Mouse (Mus musculus): Measurements from ENCODE around the gene Acot1. TPM values are rescaled to one million over a fixed set of nuclear protein-coding genes. Genes with fewer than 3 reads are reported as not detected.
"Not testable (repeated sequence)": the region's sequence is repeated elsewhere in the genome, so short reads cannot be mapped to it uniquely, and the experiment has no call there.

The Acot1 gene
- total RNA-seq, 2 experiments from 2014 or later = 4.4 TPM; not detected in 1

DNA sequence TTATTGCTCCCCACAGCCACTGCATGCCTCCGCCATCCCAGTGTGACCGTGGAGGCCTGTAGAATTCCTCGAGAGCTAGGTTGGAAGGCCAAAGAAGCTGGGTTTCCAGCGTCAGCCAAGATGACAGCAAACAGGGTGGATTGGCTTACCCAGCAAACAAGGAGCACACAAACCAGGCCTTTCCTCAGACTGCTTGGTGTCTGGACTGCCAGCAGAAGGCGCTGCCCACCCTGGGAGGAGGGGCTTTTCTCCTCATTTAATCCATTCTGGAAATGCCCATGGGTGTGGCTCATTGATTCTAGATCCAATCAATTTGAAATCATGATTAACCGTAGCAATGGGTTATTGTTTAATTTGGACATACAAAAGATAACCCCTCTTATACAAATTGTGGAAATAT is 3.8 kb downstream of the Acot1 start:
- ATAC-seq (replicated peaks; ENCODE audit: low FRiP score, low TSS enrichment, poor library complexity, severe bottlenecking) = no peak

DNA sequence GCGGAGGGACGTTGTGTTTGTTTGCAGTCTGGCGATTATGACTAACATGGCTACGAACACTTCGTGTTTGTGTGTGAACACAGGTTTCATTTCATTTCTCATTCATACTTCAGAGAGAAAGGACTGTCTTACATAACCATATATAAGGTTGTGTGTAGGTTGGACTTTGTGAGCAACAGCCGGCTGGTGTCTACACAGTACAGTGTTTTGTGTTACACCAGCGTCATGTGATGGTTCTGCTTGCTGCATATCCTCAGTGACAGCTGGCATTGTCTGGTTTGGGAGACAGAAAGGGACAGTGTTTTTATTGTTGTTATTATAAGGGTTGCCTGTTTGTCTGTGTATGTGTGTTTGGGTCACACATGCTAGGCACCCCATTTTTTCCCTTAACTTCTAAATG is 4.4 kb downstream of the Acot1 start:
- ATAC-seq (replicated peaks; ENCODE audit: low FRiP score, low TSS enrichment, poor library complexity, severe bottlenecking) = no peak

GRCm38 (mm10) chr12:84020528-84020927 is 11.2 kb downstream of the Acot1 start:
- ATAC-seq (replicated peaks; ENCODE audit: low FRiP score, low TSS enrichment, poor library complexity, severe bottlenecking) = peak; percentile 87

DNA sequence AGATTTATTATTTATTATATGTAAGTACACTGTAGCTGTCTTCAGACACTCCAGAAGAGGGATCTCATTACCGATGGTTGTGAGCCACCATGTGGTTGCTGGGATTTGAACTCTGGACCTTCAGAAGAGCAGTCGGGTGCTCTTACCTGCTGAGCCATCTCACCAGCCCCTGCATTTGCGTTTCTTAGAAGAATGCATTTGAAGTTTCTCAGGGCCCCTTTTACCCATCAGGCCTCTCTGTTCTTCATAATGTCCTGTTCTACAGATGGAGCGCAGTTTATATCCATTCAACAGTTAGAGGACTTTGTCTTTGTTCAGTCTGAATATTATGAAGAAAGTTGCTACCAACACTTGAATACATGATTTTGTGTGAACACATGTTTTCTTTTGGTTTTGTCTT is 13.0 kb downstream of the Acot1 start:
- not testable (repeated sequence) for ATAC-seq (replicated peaks; ENCODE audit: low FRiP score, low TSS enrichment, poor library complexity, severe bottlenecking)

DNA sequence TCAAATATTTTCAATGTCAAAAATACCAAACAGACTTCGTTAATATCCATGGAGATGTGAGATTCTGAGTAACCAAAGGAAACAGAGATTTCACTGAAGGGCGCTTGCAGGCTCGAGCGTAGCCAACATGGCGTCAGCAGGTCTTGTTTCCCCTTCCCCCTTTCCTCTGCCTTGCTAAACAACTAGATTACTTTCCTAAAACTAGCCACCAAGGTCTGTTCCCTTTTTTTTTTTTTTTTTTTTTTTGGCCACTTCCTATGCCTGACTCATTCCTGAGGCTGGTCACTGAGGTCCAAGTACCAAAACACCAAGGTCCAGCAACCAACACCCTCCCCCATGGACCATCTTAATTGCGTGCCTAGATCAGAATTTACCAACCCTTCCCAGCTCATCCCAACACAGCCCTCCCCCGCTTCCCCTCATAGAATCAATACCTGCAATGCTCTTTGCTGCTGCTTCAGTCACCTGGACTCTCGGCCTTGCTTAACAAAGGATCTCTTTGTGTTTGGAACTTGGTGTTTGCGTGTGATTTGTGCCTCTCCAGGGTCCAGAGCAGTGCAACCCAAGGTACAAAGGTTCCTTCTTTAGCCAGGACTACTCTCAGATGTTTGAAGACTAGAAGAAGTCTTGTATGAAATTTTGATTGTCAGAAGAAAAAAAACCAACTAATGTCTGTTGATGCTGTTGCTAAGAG is 13.9 kb downstream of the Acot1 start:
- no peak for ATAC-seq (replicated peaks; ENCODE audit: low FRiP score, low TSS enrichment, poor library complexity, severe bottlenecking)

GRCm38 (mm10) chr12:84025888-84026287 is 16.6 kb downstream of the Acot1 start:
- no peak for ATAC-seq (replicated peaks; ENCODE audit: low FRiP score, low TSS enrichment, poor library complexity, severe bottlenecking)

- not testable (repeated sequence) for ATAC-seq (replicated peaks; ENCODE audit: low FRiP score, low TSS enrichment, poor library complexity, severe bottlenecking)
Observed at GRCm38 (mm10) chr12:84028328-84028727, 19.0 kb downstream of the Acot1 start.

DNA sequence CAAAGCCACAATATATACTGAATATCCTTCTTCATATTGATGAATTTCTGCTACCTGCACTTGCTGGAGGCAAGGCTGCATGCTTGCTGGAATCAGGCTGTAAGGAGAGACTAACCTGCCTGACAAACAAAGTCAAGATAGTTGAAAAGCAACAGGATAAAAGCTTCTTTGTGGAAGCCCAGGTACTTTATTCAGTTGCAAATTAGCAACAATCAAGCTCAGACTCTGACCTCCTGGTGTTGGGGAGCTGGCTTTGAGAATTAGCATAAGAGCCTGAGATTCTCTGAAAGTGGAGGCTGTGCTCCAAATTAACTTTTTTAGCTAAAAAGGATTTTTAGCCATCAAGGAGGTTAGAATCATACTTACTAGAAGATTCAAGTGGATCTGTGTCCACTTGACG is 19.8 kb downstream of the Acot1 start:
- ATAC-seq (replicated peaks; ENCODE audit: low FRiP score, low TSS enrichment, poor library complexity, severe bottlenecking) = not testable (repeated sequence)

- ATAC-seq (replicated peaks; ENCODE audit: low FRiP score, low TSS enrichment, poor library complexity, severe bottlenecking) = peak; percentile 93
Observed at GRCm38 (mm10) chr12:84030659-84031332, 21.5 kb downstream of the Acot1 start.

GRCm38 (mm10) chr12:84032854-84033253 is 23.6 kb downstream of the Acot1 start:
- ATAC-seq (replicated peaks; ENCODE audit: low FRiP score, low TSS enrichment, poor library complexity, severe bottlenecking) = no peak

- ATAC-seq (replicated peaks; ENCODE audit: low FRiP score, low TSS enrichment, poor library complexity, severe bottlenecking) = not testable (repeated sequence)
Observed at GRCm38 (mm10) chr12:84033302-84033701, 24.0 kb downstream of the Acot1 start.

GRCm38 (mm10) chr12:84034108-84034507 is 24.8 kb downstream of the Acot1 start:
- peak; percentile 42; the same call in 1 of the 2 replicates for ATAC-seq (replicated peaks; ENCODE audit: low FRiP score, low TSS enrichment, poor library complexity, severe bottlenecking)

- ATAC-seq (replicated peaks; ENCODE audit: low FRiP score, low TSS enrichment, poor library complexity, severe bottlenecking) = peak; percentile 37; the same call in 1 of the 2 replicates
Observed at GRCm38 (mm10) chr12:84038241-84038640, 29.0 kb downstream of the Acot1 start, which contains the start of gene Acot4. TSS of gene Acot4 (plus strand) at chr12:84038379.

DNA sequence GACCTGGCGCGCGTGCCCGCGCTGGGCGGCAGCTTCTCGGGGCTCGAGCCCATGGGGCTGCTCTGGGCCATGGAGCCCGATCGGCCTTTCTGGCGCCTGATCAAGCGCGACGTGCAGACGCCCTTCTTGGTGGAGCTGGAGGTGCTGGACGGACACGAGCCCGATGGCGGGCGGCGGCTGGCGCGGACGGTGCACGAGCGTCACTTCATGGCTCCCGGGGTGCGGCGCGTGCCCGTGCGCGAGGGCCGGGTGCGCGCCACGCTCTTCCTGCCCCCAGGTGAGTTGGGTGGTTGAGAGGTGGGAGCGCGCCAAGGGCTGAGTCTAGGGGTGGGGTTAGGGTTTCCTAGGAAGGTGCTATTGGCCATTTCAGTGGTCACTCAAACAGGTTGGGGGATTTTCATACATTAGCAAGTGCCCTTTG is 29.4 kb downstream of the Acot1 start, which contains the start of gene Gm49366:
TSS of gene Gm49366 (plus strand) at position 245 of the 421 bp plus-strand sequence.
- ATAC-seq (replicated peaks; ENCODE audit: low FRiP score, low TSS enrichment, poor library complexity, severe bottlenecking) = not testable (repeated sequence)

DNA sequence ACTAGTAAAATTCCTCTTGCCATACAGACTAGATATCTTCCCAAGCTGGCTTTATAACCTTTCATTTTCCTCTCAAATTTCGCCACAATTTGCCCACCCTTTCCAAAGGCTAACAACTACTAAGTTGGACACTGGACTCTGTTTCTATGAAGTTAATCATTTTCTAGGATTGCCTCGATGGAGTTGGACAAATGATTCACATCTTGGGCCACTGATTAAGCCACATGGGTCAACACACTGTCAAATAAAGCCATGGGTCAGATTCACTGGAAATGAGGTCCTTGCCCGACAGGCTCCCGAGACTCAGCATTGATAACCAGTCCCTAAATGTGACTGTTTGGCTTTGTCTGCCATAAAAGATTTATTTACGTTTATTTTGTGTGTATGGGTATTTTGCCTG is 33.0 kb downstream of the Acot1 start:
- ATAC-seq (replicated peaks; ENCODE audit: low FRiP score, low TSS enrichment, poor library complexity, severe bottlenecking) = no peak

DNA sequence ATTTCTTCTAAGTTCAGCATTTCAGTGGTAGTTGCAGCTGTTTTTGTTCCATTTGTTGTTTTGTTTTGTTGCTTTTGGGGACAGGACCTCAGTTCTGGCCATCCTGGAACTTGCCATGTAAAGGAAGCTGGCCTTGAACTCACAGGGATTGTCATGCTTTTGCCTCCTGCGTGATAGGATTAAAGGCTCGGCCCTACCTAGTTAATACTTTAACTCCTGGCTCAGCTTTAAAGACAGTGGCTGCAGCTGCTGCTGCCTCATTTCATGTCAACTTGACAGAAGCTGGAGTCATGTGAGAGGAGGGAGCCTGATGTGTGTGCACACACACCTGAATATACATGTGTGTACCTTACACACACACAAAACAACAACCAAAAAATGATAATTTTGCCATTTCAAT is 34.8 kb downstream of the Acot1 start:
- no peak for ATAC-seq (replicated peaks; ENCODE audit: low FRiP score, low TSS enrichment, poor library complexity, severe bottlenecking)

GRCm38 (mm10) chr12:84046906-84047305 is 37.6 kb downstream of the Acot1 start:
- ATAC-seq (replicated peaks; ENCODE audit: low FRiP score, low TSS enrichment, poor library complexity, severe bottlenecking) = no peak

GRCm38 (mm10) chr12:84050744-84051143 is 41.5 kb downstream of the Acot1 start:
- ATAC-seq (replicated peaks; ENCODE audit: low FRiP score, low TSS enrichment, poor library complexity, severe bottlenecking) = not testable (repeated sequence)

DNA sequence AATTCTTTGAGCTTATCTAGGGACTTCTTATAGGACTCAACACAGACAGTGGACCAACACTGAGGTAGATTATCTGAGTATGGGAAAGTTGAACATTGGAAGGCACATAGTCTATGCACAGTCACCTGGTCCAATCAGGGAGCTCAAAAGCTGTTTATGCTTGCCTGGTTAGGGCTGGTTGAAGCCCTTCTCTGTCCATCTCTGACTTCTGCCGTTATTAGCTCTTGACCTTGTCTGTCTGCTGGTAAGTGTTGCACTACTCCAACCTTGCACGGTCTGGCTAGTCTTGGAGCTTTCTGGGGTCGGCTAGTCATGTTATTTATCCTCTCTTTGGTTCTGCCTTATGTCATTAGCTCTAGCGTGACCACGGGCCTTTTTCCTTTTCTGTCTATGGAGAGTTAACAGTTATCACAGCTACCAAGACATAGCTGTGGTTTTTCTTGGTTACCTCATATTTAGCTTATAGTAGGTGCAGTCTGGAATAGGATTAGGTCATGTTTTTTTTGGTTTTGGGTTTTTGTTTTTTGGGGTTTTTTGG is 42.7 kb downstream of the Acot1 start, which contains the start of gene Acot3:
TSS of gene Acot3 (plus strand) at position 208 of the 538 bp plus-strand sequence.
- ATAC-seq (replicated peaks; ENCODE audit: low FRiP score, low TSS enrichment, poor library complexity, severe bottlenecking) = peak; percentile 52; the same call in 1 of the 2 replicates

DNA sequence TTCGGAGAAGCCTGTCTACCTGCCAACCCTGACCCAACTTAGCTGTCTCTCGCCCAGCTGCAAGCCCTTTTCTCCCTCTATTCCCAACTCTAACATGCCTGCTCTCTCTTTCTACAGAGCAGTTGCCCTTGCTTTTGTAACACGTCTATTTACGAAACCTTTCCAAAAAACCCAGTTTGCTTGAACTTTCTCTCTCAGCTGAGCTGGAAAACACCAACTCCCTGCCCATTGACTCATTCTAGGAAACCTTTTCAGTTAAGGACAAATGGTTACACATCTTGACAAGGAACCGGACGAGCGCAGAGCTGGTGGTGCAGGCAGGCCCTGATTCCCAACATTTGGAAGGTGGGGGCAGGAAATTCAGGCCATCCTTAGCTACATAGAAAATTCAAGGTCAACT is 43.3 kb downstream of the Acot1 start:
- ATAC-seq (replicated peaks; ENCODE audit: low FRiP score, low TSS enrichment, poor library complexity, severe bottlenecking) = no peak

Measured in megakaryocyte-erythroid progenitor cell, adult 5-6 weeks (primary cell).